Mouse (Mus musculus) stomach, postnatal 0 days (tissue): ENCODE results near the gene Lrrn4. TPM values are rescaled to one million over a fixed set of nuclear protein-coding genes. Genes with fewer than 3 reads are reported as not detected.
A peak's percentile ranks its signal among the peaks of the same experiment; 100 is the strongest.

Experiments
- ATAC-seq: fragments of 200-750 bp; cut with Nextera tagmentation; 2 replicates; pipeline ENCODE4 v1.8.0; 2017; ENCODE audit not compliant: low FRiP score, low TSS enrichment
- DNase-seq: peaks from one replicate; pipeline ENCODE4 v3.0.0-alpha.2; 2016; ENCODE audit warnings: low spot score
- H3K27ac ChIP-seq: fragments of 300-500 bp; sonication (generic); replicated peaks from 2 replicates; pipeline ENCODE4 v1.5.1; 2014; ENCODE audit warnings: mild to moderate bottlenecking, control low read depth
- H3K27me3 ChIP-seq: fragments of 300-500 bp; sonication (generic); 2 replicates; pipeline ENCODE4 v1.6.1; 2014; ENCODE audit warnings: low read length; ENCODE audit not compliant: control insufficient read depth, insufficient read depth
- H3K36me3 ChIP-seq: fragments of 300-500 bp; sonication (generic); 2 replicates; pipeline ENCODE4 v1.6.1; 2014; ENCODE audit warnings: low read length, mixed read lengths; ENCODE audit not compliant: control insufficient read depth, insufficient read depth
- H3K4me1 ChIP-seq: fragments of 300-500 bp; sonication (generic); replicated peaks from 2 replicates; pipeline ENCODE4 v1.6.1; 2014; ENCODE audit warnings: antibody characterized with exemption; ENCODE audit not compliant: control insufficient read depth, insufficient read depth
- H3K4me2 ChIP-seq: fragments of 300-500 bp; sonication (generic); replicated peaks from 2 replicates; pipeline ENCODE4 v1.6.1; 2014; ENCODE audit warnings: low read depth, mild to moderate bottlenecking, control low read depth, moderate library complexity
- H3K4me3 ChIP-seq: fragments of 300-500 bp; sonication (generic); 2 replicates; pipeline ENCODE4 v1.5.1; 2014; ENCODE audit warnings: low read depth, low read length, control low read depth
- H3K9ac ChIP-seq: fragments of 300-500 bp; sonication (generic); 2 replicates; pipeline ENCODE4 v1.6.1; 2014; ENCODE audit warnings: mild to moderate bottlenecking, low read length, control low read depth, mixed read lengths
- H3K9me3 ChIP-seq: fragments of 300-500 bp; sonication (generic); 2 replicates; pipeline ENCODE4 v1.6.1; 2016; ENCODE audit warnings: low read length; ENCODE audit not compliant: control insufficient read depth
- CTCF ChIP-seq: IDR thresholded peaks from 2 replicates; pipeline ENCODE4 v1.5.1; 2016; ENCODE audit warnings: antibody characterized with exemption, low read depth, mild to moderate bottlenecking, moderate library complexity
- EP300 ChIP-seq: optimal IDR thresholded peaks from 2 replicates; pipeline ENCODE3; 2016; ENCODE audit warnings: antibody characterized with exemption
- WGBS: fragments of 180-500 bp; shearing (Covaris S2); extraction: QIAGEN DNeasy Blood & Tissue Kit; methylation state at CpG from one replicate; pipeline ENCODE4 v1.1.7; 2014; 5-methylcytosine and 5-hydroxymethylcytosine counted together
- polyA plus RNA-seq: library from polyadenylated mRNA; unstranded; fragments of >200 nt; fragmentation: Nextera tagmentation; extraction: Ambion mirVana; gene quantifications from 2 replicates; pipeline ENCODE4 v1.2.1, GENCODE M21; 2015

The Lrrn4 gene
- polyA plus RNA-seq, 1 experiment from 2014 or later: 8.5 TPM

GRCm38 (mm10) chr2:132879261-132880044, 1.2 kb downstream of the Lrrn4 start:
- peak overlapping the region; percentile 43 for H3K4me3 ChIP-seq
- H3K36me3 ChIP-seq: no peaks in the 10 kb centered on the region
- ATAC-seq (peak; percentile 56; the same call in 1 of the 2 replicates), DNase-seq (peak; percentile 51)
- TF ChIP-seq EP300 (no peak), CTCF (no peak)
- H3K27me3 ChIP-seq: peaks cover 11% of the 10 kb centered on the region; the same call in 1 of the 2 replicates
- no peak overlapping the region for H3K9ac ChIP-seq
- H3K9me3 ChIP-seq: no peaks in the 10 kb centered on the region
- WGBS: 1% methylated on average over 58 of the region's 58 CpGs
- peaks cover 6% of the 10 kb centered on the region; the same call in 1 of the 2 replicates for H3K4me1 ChIP-seq
- no peak overlapping the region for H3K27ac ChIP-seq
- H3K4me2 ChIP-seq: peak overlapping the region; percentile 85

GRCm38 (mm10) chr2:132876991-132877390, 3.7 kb downstream of the Lrrn4 start:
- Histone ChIP-seq H3K27me3 (peaks cover 11% of the 10 kb centered on the region; the same call in 1 of the 2 replicates), H3K9ac (no peak overlapping the region), H3K4me2 (no peak overlapping the region), H3K27ac (no peak overlapping the region), H3K36me3 (no peaks in the 10 kb centered on the region), H3K4me3 (no peak overlapping the region), H3K4me1 (peaks cover 6% of the 10 kb centered on the region; the same call in 1 of the 2 replicates), H3K9me3 (no peaks in the 10 kb centered on the region)
- ATAC-seq (no peak), DNase-seq (no peak)
- TF ChIP-seq CTCF: no peak
- no peak for TF ChIP-seq EP300
- 62% methylated on average over 1 of the region's 1 CpGs for WGBS

GRCm38 (mm10) chr2:132873657-132874326, 6.9 kb downstream of the Lrrn4 start:
- no peak overlapping the region for H3K9ac ChIP-seq
- TF ChIP-seq CTCF (no peak), EP300 (no peak)
- H3K27ac ChIP-seq: no peak overlapping the region
- H3K36me3 ChIP-seq: no peaks in the 10 kb centered on the region
- H3K4me3 ChIP-seq: no peak overlapping the region
- no peak overlapping the region for H3K4me2 ChIP-seq
- DNase-seq (no peak), ATAC-seq (no peak)
- no peaks in the 10 kb centered on the region for H3K9me3 ChIP-seq
- 75% methylated on average over 10 of the region's 10 CpGs for WGBS
- H3K27me3 ChIP-seq: peaks cover 2% of the 10 kb centered on the region; the same call in 1 of the 2 replicates
- no peaks in the 10 kb centered on the region for H3K4me1 ChIP-seq

GRCm38 (mm10) chr2:132871663-132872062, 9.0 kb downstream of the Lrrn4 start:
- DNase-seq (no peak), ATAC-seq (no peak)
- Histone ChIP-seq H3K4me2 (no peak overlapping the region), H3K4me3 (no peak overlapping the region), H3K9me3 (no peaks in the 10 kb centered on the region), H3K27me3 (no peaks in the 10 kb centered on the region), H3K27ac (no peak overlapping the region), H3K4me1 (no peaks in the 10 kb centered on the region), H3K36me3 (no peaks in the 10 kb centered on the region), H3K9ac (no peak overlapping the region)
- TF ChIP-seq CTCF (no peak), EP300 (no peak)
- WGBS: 50% methylated on average over 3 of the region's 3 CpGs

GRCm38 (mm10) chr2:132870286-132870685, 10.4 kb downstream of the Lrrn4 start:
- 69% methylated on average over 4 of the region's 4 CpGs for WGBS
- no peak for ATAC-seq
- no peaks in the 10 kb centered on the region for H3K4me1 ChIP-seq
- no peaks in the 10 kb centered on the region for H3K9me3 ChIP-seq
- no peak overlapping the region for H3K9ac ChIP-seq
- no peak for DNase-seq
- H3K27me3 ChIP-seq: no peaks in the 10 kb centered on the region
- no peak overlapping the region for H3K27ac ChIP-seq
- TF ChIP-seq CTCF: no peak
- no peak for TF ChIP-seq EP300
- H3K36me3 ChIP-seq: no peaks in the 10 kb centered on the region
- no peak overlapping the region for H3K4me2 ChIP-seq
- no peak overlapping the region for H3K4me3 ChIP-seq

- Histone ChIP-seq H3K4me3 (no peak overlapping the region), H3K27ac (no peak overlapping the region), H3K27me3 (no peaks in the 10 kb centered on the region), H3K9me3 (no peaks in the 10 kb centered on the region), H3K4me2 (no peak overlapping the region), H3K4me1 (no peaks in the 10 kb centered on the region), H3K36me3 (no peaks in the 10 kb centered on the region; the same call in 1 of the 2 replicates), H3K9ac (no peak overlapping the region)
- WGBS: 90% methylated on average over 5 of the region's 5 CpGs
- TF ChIP-seq CTCF (no peak), EP300 (no peak)
- no peak for ATAC-seq
- DNase-seq: no peak
Observed at GRCm38 (mm10) chr2:132869682-132870081, 11.0 kb downstream of the Lrrn4 start.
